Mouse (Mus musculus) bone marrow, adult 2 months (tissue): ENCODE results near the gene Col15a1.

ENCODE experiments used
- CTCF ChIP-seq: fragments of 200-500 bp; IDR thresholded peaks from 2 replicates; pipeline ENCODE4 v1.5.1; 2011; ENCODE audit warnings: low read length, control low read depth; ENCODE audit not compliant: control insufficient read depth, insufficient read depth
- POLR2A ChIP-seq: fragments of 200-500 bp; IDR thresholded peaks from 2 replicates; pipeline ENCODE4 v1.6.1; 2011; ENCODE audit warnings: low read depth, mild to moderate bottlenecking, control low read depth, low read length, borderline replicate concordance; ENCODE audit not compliant: control insufficient read depth

DNA sequence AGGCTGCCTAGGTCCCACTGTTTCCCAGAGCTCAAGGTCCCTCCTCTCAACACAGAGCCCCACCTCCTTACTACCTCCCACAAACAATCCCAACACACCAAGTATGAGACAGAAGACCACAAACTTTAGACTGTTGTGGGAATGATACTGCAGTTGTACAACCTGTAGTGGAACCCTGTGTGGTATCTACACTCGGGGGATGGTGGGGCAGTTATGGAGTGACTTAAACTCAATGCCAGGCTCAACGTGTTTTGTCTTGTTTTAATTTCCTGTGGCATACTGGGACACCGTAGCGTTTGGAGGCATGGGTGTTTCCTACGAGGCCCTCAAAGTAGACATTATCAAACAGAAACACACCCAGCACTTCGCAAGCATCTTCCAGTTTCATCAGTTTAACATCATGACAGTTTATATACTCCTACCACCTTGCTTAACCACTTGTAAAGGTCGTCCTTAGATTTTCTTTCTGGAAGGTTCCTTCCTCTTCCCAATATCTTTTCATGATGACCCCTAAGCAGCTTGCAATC, 86.6 kb downstream of the Col15a1 start:
- TF ChIP-seq POLR2A (no peak), CTCF (no peak)
